Mouse (Mus musculus): ENCODE measurements around the gene Ddx4. TPM values are rescaled to one million over a fixed set of nuclear protein-coding genes. Genes with fewer than 3 reads are reported as not detected.

Ddx4 gene
- polyA plus RNA-seq, 1 experiment from 2014 or later: 0.70 TPM

- H3K4me1 ChIP-seq: no peaks in the 10 kb centered on the region
- no peaks in the 10 kb centered on the region for H3K27me3 ChIP-seq (replicated peaks)
- peaks cover 5% of the 10 kb centered on the region; the same call in 1 of the 2 replicates for H3K36me3 ChIP-seq
- no peaks in the 10 kb centered on the region for H3K9me3 ChIP-seq
- ATAC-seq (ENCODE audit: low FRiP score, low read depth): no peak
- no peak overlapping the region for H3K4me2 ChIP-seq (replicated peaks)
- WGBS: 90% methylated on average over 10 of the region's 10 CpGs
- H3K4me3 ChIP-seq: no peak overlapping the region
- H3K9ac ChIP-seq: no peak overlapping the region
- H3K27ac ChIP-seq: no peak overlapping the region
These were observed 14.3 kb upstream of the Ddx4 start for GRCm38 (mm10) chr13:112666433-112667024.

GRCm38 (mm10) chr13:112661687-112662086, 9.4 kb upstream of the Ddx4 start:
- Histone ChIP-seq H3K27me3 (replicated peaks) (no peaks in the 10 kb centered on the region), H3K4me2 (replicated peaks) (peak overlapping the region; percentile 79), H3K36me3 (no peaks in the 10 kb centered on the region), H3K27ac (no peak overlapping the region), H3K9me3 (no peaks in the 10 kb centered on the region), H3K4me3 (no peak overlapping the region), H3K4me1 (peaks cover 9% of the 10 kb centered on the region; the same call in 1 of the 2 replicates), H3K9ac (no peak overlapping the region)
- 76% methylated on average over 2 of the region's 2 CpGs for WGBS
- ATAC-seq (ENCODE audit: low FRiP score, low read depth): no peak

GRCm38 (mm10) chr13:112660574-112661381, 8.5 kb upstream of the Ddx4 start, which contains the start of gene Slc38a9:
TSS of gene Slc38a9 (plus strand) at chr13:112660751.
- peak; percentile 99 for ATAC-seq (ENCODE audit: low FRiP score, low read depth)
- H3K27me3 ChIP-seq (replicated peaks): no peaks in the 10 kb centered on the region
- H3K9ac ChIP-seq: peak within 1 kb of the TSS; percentile 66
- no peaks in the 10 kb centered on the region for H3K9me3 ChIP-seq
- H3K27ac ChIP-seq: no peak within 1 kb of the TSS
- WGBS: under 1% methylated on average over 33 of the region's 33 CpGs
- peaks cover 9% of the 10 kb centered on the region; the same call in 1 of the 2 replicates for H3K4me1 ChIP-seq
- peak within 1 kb of the TSS; percentile 59 for H3K4me3 ChIP-seq
- H3K36me3 ChIP-seq: no peaks in the 10 kb centered on the region
- H3K4me2 ChIP-seq (replicated peaks): peak within 1 kb of the TSS; percentile 79

- Histone ChIP-seq H3K4me1 (peaks cover 9% of the 10 kb centered on the region; the same call in 1 of the 2 replicates), H3K9me3 (no peaks in the 10 kb centered on the region), H3K4me3 (peak overlapping the region; percentile 59), H3K9ac (peak overlapping the region; percentile 36; the same call in 1 of the 2 replicates), H3K27ac (no peak overlapping the region), H3K27me3 (replicated peaks) (no peaks in the 10 kb centered on the region), H3K36me3 (no peaks in the 10 kb centered on the region), H3K4me2 (replicated peaks) (peak overlapping the region; percentile 79)
- peak; percentile 14 for ATAC-seq (ENCODE audit: low FRiP score, low read depth)
- 4% methylated on average over 10 of the region's 10 CpGs for WGBS
These were observed 7.8 kb upstream of the Ddx4 start for GRCm38 (mm10) chr13:112659986-112660573.

GRCm38 (mm10) chr13:112651183-112651582, 1.1 kb downstream of the Ddx4 start:
- Histone ChIP-seq H3K9ac (no peak overlapping the region), H3K9me3 (peaks cover 9% of the 10 kb centered on the region), H3K4me1 (no peaks in the 10 kb centered on the region), H3K4me2 (replicated peaks) (no peak overlapping the region), H3K36me3 (no peaks in the 10 kb centered on the region), H3K4me3 (no peak overlapping the region), H3K27me3 (replicated peaks) (no peaks in the 10 kb centered on the region; the same call in 1 of the 2 replicates), H3K27ac (no peak overlapping the region)
- ATAC-seq (ENCODE audit: low FRiP score, low read depth): no peak
- WGBS: 89% methylated on average over 3 of the region's 3 CpGs

GRCm38 (mm10) chr13:112645529-112646186, 6.6 kb downstream of the Ddx4 start:
- H3K27me3 ChIP-seq (replicated peaks): no peaks in the 10 kb centered on the region
- no peak overlapping the region for H3K4me3 ChIP-seq
- H3K9me3 ChIP-seq: no peaks in the 10 kb centered on the region
- no peaks in the 10 kb centered on the region for H3K4me1 ChIP-seq
- no peak for ATAC-seq (ENCODE audit: low FRiP score, low read depth)
- H3K36me3 ChIP-seq: no peaks in the 10 kb centered on the region
- WGBS: 92% methylated on average over 1 of the region's 1 CpGs
- no peak overlapping the region for H3K27ac ChIP-seq
- H3K4me2 ChIP-seq (replicated peaks): no peak overlapping the region
- no peak overlapping the region for H3K9ac ChIP-seq

- Histone ChIP-seq H3K4me1 (no peaks in the 10 kb centered on the region), H3K4me2 (replicated peaks) (no peak overlapping the region), H3K9me3 (no peaks in the 10 kb centered on the region), H3K27me3 (replicated peaks) (no peaks in the 10 kb centered on the region), H3K36me3 (no peaks in the 10 kb centered on the region), H3K27ac (no peak overlapping the region), H3K4me3 (no peak overlapping the region), H3K9ac (no peak overlapping the region)
- 89% methylated on average over 3 of the region's 3 CpGs for WGBS
- ATAC-seq (ENCODE audit: low FRiP score, low read depth): no peak
These were observed 7.3 kb downstream of the Ddx4 start for GRCm38 (mm10) chr13:112644996-112645395.

GRCm38 (mm10) chr13:112642897-112643296, 9.4 kb downstream of the Ddx4 start:
- no peaks in the 10 kb centered on the region for H3K27me3 ChIP-seq (replicated peaks)
- no peak overlapping the region for H3K27ac ChIP-seq
- no peak for ATAC-seq (ENCODE audit: low FRiP score, low read depth)
- H3K9me3 ChIP-seq: no peaks in the 10 kb centered on the region
- no peak overlapping the region for H3K9ac ChIP-seq
- WGBS: 90% methylated on average over 3 of the region's 3 CpGs
- H3K4me1 ChIP-seq: no peaks in the 10 kb centered on the region
- H3K4me2 ChIP-seq (replicated peaks): no peak overlapping the region
- no peaks in the 10 kb centered on the region for H3K36me3 ChIP-seq
- H3K4me3 ChIP-seq: no peak overlapping the region

GRCm38 (mm10) chr13:112639111-112639510, 13.2 kb downstream of the Ddx4 start:
- H3K27me3 ChIP-seq (replicated peaks): no peaks in the 10 kb centered on the region
- H3K9ac ChIP-seq: no peak overlapping the region
- no peak overlapping the region for H3K4me2 ChIP-seq (replicated peaks)
- 78% methylated on average over 4 of the region's 4 CpGs for WGBS
- H3K36me3 ChIP-seq: no peaks in the 10 kb centered on the region
- no peak overlapping the region for H3K4me3 ChIP-seq
- H3K27ac ChIP-seq: no peak overlapping the region
- no peaks in the 10 kb centered on the region for H3K9me3 ChIP-seq
- H3K4me1 ChIP-seq: no peaks in the 10 kb centered on the region
- ATAC-seq (ENCODE audit: low FRiP score, low read depth): no peak

GRCm38 (mm10) chr13:112636498-112636897, 15.8 kb downstream of the Ddx4 start:
- no peak overlapping the region for H3K4me3 ChIP-seq
- no peaks in the 10 kb centered on the region for H3K4me1 ChIP-seq
- no peaks in the 10 kb centered on the region for H3K9me3 ChIP-seq
- no peaks in the 10 kb centered on the region for H3K27me3 ChIP-seq (replicated peaks)
- no peak overlapping the region for H3K4me2 ChIP-seq (replicated peaks)
- H3K27ac ChIP-seq: no peak overlapping the region
- no peak overlapping the region for H3K9ac ChIP-seq
- no peaks in the 10 kb centered on the region for H3K36me3 ChIP-seq
- 48% methylated on average over 3 of the region's 3 CpGs for WGBS
- ATAC-seq (ENCODE audit: low FRiP score, low read depth): no peak

GRCm38 (mm10) chr13:112635174-112635837, 17.0 kb downstream of the Ddx4 start:
- no peak for ATAC-seq (ENCODE audit: low FRiP score, low read depth)
- Histone ChIP-seq H3K4me1 (no peaks in the 10 kb centered on the region), H3K27me3 (replicated peaks) (no peaks in the 10 kb centered on the region), H3K4me3 (no peak overlapping the region), H3K27ac (no peak overlapping the region), H3K36me3 (no peaks in the 10 kb centered on the region), H3K9ac (no peak overlapping the region), H3K9me3 (no peaks in the 10 kb centered on the region), H3K4me2 (replicated peaks) (no peak overlapping the region)
- 65% methylated on average over 7 of the region's 7 CpGs for WGBS

All from neural tube, embryonic 12.5 days (tissue).